Mouse (Mus musculus): ENCODE results near the gene Mtrex.

Mtrex gene

GRCm38 (mm10) chr13:112823911-112824648 lies 103.1 kb downstream of the Mtrex start:
- DNase-seq = no peak

GRCm38 (mm10) chr13:112823236-112823910 lies 103.8 kb downstream of the Mtrex start:
- DNase-seq = no peak

- no peak for DNase-seq
Observed at GRCm38 (mm10) chr13:112822413-112822812, 104.8 kb downstream of the Mtrex start.

GRCm38 (mm10) chr13:112818125-112818524 lies 109.1 kb downstream of the Mtrex start:
- no peak for DNase-seq
